Mouse (Mus musculus) myocyte (in vitro differentiated cells): Measurements from ENCODE around the gene Mif4gd.

ENCODE experiments used
- CEBPB ChIP-seq: IDR thresholded peaks from 2 replicates; pipeline ENCODE4 v1.6.1; 2011; ENCODE audit warnings: mild to moderate bottlenecking, moderate library complexity; ENCODE audit not compliant: poor library complexity, insufficient read depth, severe bottlenecking
- E2F4 ChIP-seq: IDR thresholded peaks from one replicate; pipeline ENCODE4 v1.6.1; 2011; ENCODE audit warnings: mild to moderate bottlenecking, control low read depth, moderate library complexity; ENCODE audit not compliant: insufficient read depth
- MAX ChIP-seq: IDR thresholded peaks from one replicate; pipeline ENCODE4 v1.6.1; 2011; ENCODE audit warnings: low read depth, mild to moderate bottlenecking, control low read depth
- MYOD1 ChIP-seq, 3 experiments: IDR thresholded peaks; one replicate each; pipeline ENCODE4 v1.6.1; 2011; ENCODE audit warnings: control low read depth in 2 of 3, low read depth in 2 of 3, mild to moderate bottlenecking in 2 of 3, moderate library complexity in 1 of 3; ENCODE audit not compliant: insufficient read length in 2 of 3, control insufficient read depth in 1 of 3
- POLR2A ChIP-seq: IDR thresholded peaks from one replicate; pipeline ENCODE4 v1.6.1; 2011; ENCODE audit warnings: low read depth, mild to moderate bottlenecking, control low read depth, moderate library complexity; ENCODE audit not compliant: insufficient read length
- POLR2AphosphoS2 ChIP-seq: IDR thresholded peaks from one replicate; pipeline ENCODE4 v1.6.1; 2011; ENCODE audit warnings: low read depth, control low read depth; ENCODE audit not compliant: insufficient read length
- REST ChIP-seq: IDR thresholded peaks from one replicate; pipeline ENCODE4 v1.6.1; 2011; ENCODE audit warnings: mild to moderate bottlenecking, control low read depth, moderate library complexity; ENCODE audit not compliant: insufficient read depth, insufficient read length
- TCF12 ChIP-seq: IDR thresholded peaks from one replicate; pipeline ENCODE4 v1.6.1; 2011; ENCODE audit warnings: mild to moderate bottlenecking, control low read depth; ENCODE audit not compliant: poor library complexity, insufficient read depth, severe bottlenecking
- USF1 ChIP-seq: IDR thresholded peaks from one replicate; pipeline ENCODE4 v1.6.1; 2011; ENCODE audit warnings: low read depth, mild to moderate bottlenecking, control low read depth, moderate library complexity

DNA sequence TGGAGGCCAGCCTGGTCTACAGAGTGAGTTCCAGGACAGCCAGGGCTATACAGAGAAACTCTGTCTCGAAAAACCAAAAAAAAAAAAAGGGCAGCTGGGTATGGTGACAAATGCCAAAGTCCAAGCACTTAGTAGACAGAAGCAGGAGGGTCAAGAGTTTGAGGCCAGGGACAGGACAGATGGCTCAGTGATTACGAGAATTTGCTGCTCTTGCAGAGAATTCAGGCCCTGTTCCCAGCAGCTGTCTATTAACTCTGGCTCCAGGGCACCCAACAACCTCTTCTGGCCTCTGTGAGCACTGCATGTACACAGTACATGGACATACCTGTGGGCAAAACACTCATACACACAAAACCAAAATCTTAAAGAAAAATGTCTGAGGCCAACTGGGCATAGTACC is 5.2 kb upstream of the Mif4gd start:
- TF ChIP-seq E2F4 (no peak), CEBPB (no peak), POLR2A (no peak), POLR2AphosphoS2 (no peak), USF1 (no peak), MAX (no peak), MYOD1 (IDR thresholded peaks at IDR 0.05; ENCODE audit: control insufficient read depth in 1 of 3, insufficient read length in 2 of 3, low read depth in 2 of 3) (no peak), TCF12 (no peak), REST (no peak)
